In genomic region chr6:146434217-146434616, GRCm38 (mm10) we compare ENCODE assay signal across 20 mouse cellular contexts.
DNase-seq lines count a peak whose midpoint lies in the region; ATAC-seq lines count a peak whose summit lies in the region.
"Had no signal": no experiment of that assay in that cellular context is flagged by ENCODE, and none has a peak within 500 bp of the region (broad histone marks: within the 10 kb centered on the region; RNA-seq: fewer than 3 reads in every experiment).

No protein-coding gene starts in this region.

- H3K36me3 ChIP-seq in forebrain, embryonic 12.5 days (replicated peaks): no peaks in the 10 kb centered on the region
- H3K36me3 ChIP-seq: embryonic facial prominence, embryonic 13.5 days; heart, embryonic 13.5 days; hindbrain, embryonic 12.5 days; intestine, embryonic 15.5 days had no signal

- H3K4me3 ChIP-seq in forebrain, embryonic 12.5 days (replicated peaks): no peak overlapping the region
- H3K4me3 ChIP-seq: embryonic facial prominence, embryonic 13.5 days; forebrain, embryonic 13.5 days; heart, embryonic 13.5 days; hindbrain, embryonic 12.5 days; intestine, embryonic 15.5 days had no signal

- peak; percentile 73 for DNase-seq in 416B (ENCODE audit: low read depth)
- DNase-seq in induced T-regulatory cell, adult 2 months (ENCODE audit: low read depth): peak; percentile 58
- DNase-seq in ovary, adult 18-20 months (ENCODE audit: low spot score): no peak
- DNase-seq in embryo, embryonic 10.5 days (ENCODE audit: low spot score): no peak
- DNase-seq: adrenal gland, postnatal 10 days; cerebellum, adult 11-12 months; cerebellum, adult 9-10 months; cerebellum, postnatal 25 days; forebrain, postnatal 0 days; gastrocnemius, postnatal 14 days; heart, postnatal 4 days had no signal

- H3K27ac ChIP-seq in forebrain, embryonic 12.5 days: no peak overlapping the region
- H3K27ac ChIP-seq: embryonic facial prominence, embryonic 13.5 days; forebrain, embryonic 13.5 days; heart, embryonic 13.5 days; hindbrain, embryonic 12.5 days; intestine, embryonic 15.5 days had no signal

- 92% methylated on average over 2 of the region's 2 CpGs for WGBS in forebrain, embryonic 12.5 days

- peak; percentile 56 for ATAC-seq in CD4-positive, CD25-positive, alpha-beta regulatory T cell, adult 4 months
- 0 out of 2 replicates have a peak, but pooled peaks have one; percentile 14 for ATAC-seq in monocyte, adult 5-6 weeks (replicated peaks; ENCODE audit: insufficient number of reproducible peaks, low FRiP score, low TSS enrichment, poor library complexity, severe bottlenecking)
- ATAC-seq in forebrain, embryonic 12.5 days (ENCODE audit: low FRiP score): no peak
- ATAC-seq: forebrain, embryonic 13.5 days; forebrain, postnatal 0 days; hindbrain, embryonic 16.5 days; intestine, embryonic 15.5 days had no signal

- no peaks in the 10 kb centered on the region for H3K27me3 ChIP-seq in forebrain, embryonic 12.5 days
- H3K27me3 ChIP-seq: forebrain, embryonic 13.5 days; heart, embryonic 13.5 days; hindbrain, embryonic 12.5 days; intestine, embryonic 15.5 days had no signal

- no peak overlapping the region for H3K9ac ChIP-seq in forebrain, embryonic 12.5 days
- H3K9ac ChIP-seq: embryonic facial prominence, embryonic 13.5 days; forebrain, embryonic 13.5 days; forebrain, postnatal 0 days; heart, embryonic 13.5 days; hindbrain, embryonic 12.5 days; intestine, embryonic 15.5 days had no signal

- H3K4me1 ChIP-seq in forebrain, embryonic 12.5 days: peaks cover 3% of the 10 kb centered on the region
- H3K4me1 ChIP-seq: forebrain, embryonic 13.5 days had no signal

- H3K9me3 ChIP-seq in forebrain, embryonic 12.5 days: no peaks in the 10 kb centered on the region
- H3K9me3 ChIP-seq: embryonic facial prominence, embryonic 13.5 days; forebrain, embryonic 13.5 days; heart, embryonic 13.5 days; hindbrain, embryonic 12.5 days; intestine, embryonic 15.5 days had no signal

- no peak overlapping the region for H3K4me2 ChIP-seq in forebrain, embryonic 12.5 days
- H3K4me2 ChIP-seq: embryonic facial prominence, embryonic 13.5 days; forebrain, embryonic 13.5 days; heart, embryonic 13.5 days; hindbrain, embryonic 12.5 days; intestine, embryonic 15.5 days had no signal

Comparison
In these comparisons a context has a peak if more than half of its experiments do, and no peak if none do; other contexts are left out.
1. DNase-seq: peak in 416B (single experiment) and induced T-regulatory cell, adult 2 months (single experiment); none in ovary, adult 18-20 months (single experiment) and embryo, embryonic 10.5 days (single experiment).